ENCODE assay signal across 12 mouse cellular contexts in the genomic region with DNA sequence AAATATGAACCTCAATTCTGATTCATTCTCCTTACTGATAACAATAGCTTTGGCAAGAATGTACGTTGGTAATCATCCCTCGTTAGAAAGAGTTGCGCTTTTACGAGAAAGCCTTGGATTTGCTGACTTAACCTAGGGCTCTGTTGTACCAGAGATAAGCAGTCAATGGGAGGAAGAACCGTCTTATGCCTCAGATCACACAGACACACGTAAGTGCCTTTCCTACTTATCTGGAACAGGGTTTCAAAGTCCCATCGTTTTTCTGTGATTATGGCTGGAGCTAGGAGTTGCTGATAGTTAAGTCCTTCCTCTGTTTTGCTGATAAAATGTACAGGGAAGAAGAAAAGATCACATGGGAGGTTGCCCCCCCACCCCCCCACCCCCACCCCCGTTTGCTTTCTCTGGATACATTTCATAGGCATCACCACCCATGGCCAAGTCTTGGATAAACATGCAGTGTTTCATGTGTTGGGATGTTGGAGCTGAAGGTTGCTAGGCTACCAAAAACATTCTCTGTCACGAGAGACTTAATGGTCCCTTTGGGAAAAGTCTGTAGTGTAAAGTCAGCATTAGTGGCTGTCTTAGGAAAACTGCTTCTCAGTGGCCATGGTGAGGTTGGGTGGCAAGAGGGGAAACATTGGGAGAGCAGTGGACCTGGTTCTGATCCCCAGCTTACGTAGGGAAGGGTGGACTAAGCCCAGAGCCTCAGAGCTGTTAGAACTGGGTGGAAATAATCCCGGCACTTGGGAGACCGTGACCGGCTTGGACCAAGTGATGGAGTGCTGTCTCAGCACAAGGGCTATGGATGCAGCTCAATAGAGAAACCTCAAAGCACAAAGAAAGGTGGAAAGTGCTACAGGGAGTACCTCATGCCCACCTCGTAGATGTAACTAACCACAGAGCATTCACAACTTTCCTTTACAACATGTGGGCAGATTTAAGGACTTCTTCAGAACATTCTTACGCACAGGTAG. TPM values are rescaled to one million over a fixed set of nuclear protein-coding genes. Genes with fewer than 3 reads are reported as not detected.
DNase-seq lines count a peak whose midpoint lies in the region; ATAC-seq and TF ChIP-seq lines count a peak whose summit lies in the region.
"Had no signal": no experiment of that assay in that cellular context is flagged by ENCODE, and none has a peak within 500 bp of the region (broad histone marks: within the 10 kb centered on the region; RNA-seq: fewer than 3 reads in every experiment).

No protein-coding gene starts in this region.

- no peak overlapping the region for H3K9ac ChIP-seq in forebrain, postnatal 0 days
- no peak overlapping the region for H3K9ac ChIP-seq in forebrain, embryonic 13.5 days
- no peak overlapping the region for H3K9ac ChIP-seq in lung, embryonic 14.5 days
- H3K9ac ChIP-seq: forebrain, embryonic 15.5 days had no signal

- H3K4me3 ChIP-seq in forebrain, postnatal 0 days (ENCODE audit: low read depth, low read length), result no peak overlapping the region
- H3K4me3 ChIP-seq in forebrain, embryonic 13.5 days, result no peak overlapping the region
- no peak overlapping the region for H3K4me3 ChIP-seq in lung, embryonic 14.5 days (ENCODE audit: low read depth, low read length)
- no peak overlapping the region for H3K4me3 ChIP-seq in left cerebral cortex, adult 2 months
- H3K4me3 ChIP-seq: forebrain, embryonic 15.5 days had no signal

- H3K4me1 ChIP-seq in forebrain, postnatal 0 days (ENCODE audit: insufficient read depth), result no peaks in the 10 kb centered on the region
- H3K4me1 ChIP-seq in forebrain, embryonic 13.5 days, result peaks cover 9% of the 10 kb centered on the region; the same call in 1 of the 2 replicates
- no peaks in the 10 kb centered on the region for H3K4me1 ChIP-seq in lung, embryonic 14.5 days (ENCODE audit: insufficient read depth)
- H3K4me1 ChIP-seq: forebrain, embryonic 15.5 days had no signal

- intact Hi-C loops in left cerebral cortex, postnatal 25 days (cut with DNase I), result no loop called here
- intact Hi-C loops in left cerebral cortex, adult 2 months (cut with DNase I), result no loop called here

- no peaks in the 10 kb centered on the region for H3K9me3 ChIP-seq in forebrain, postnatal 0 days (ENCODE audit: low read length)
- H3K9me3 ChIP-seq in forebrain, embryonic 13.5 days (replicated peaks), result no peaks in the 10 kb centered on the region
- H3K9me3 ChIP-seq in lung, embryonic 14.5 days (ENCODE audit: low read depth, low read length), result no peaks in the 10 kb centered on the region
- H3K9me3 ChIP-seq: forebrain, embryonic 15.5 days had no signal

- 66% methylated on average over 15 of the region's 15 CpGs for WGBS in forebrain, postnatal 0 days
- WGBS in forebrain, embryonic 13.5 days, result 77% methylated on average over 15 of the region's 15 CpGs
- WGBS in lung, embryonic 14.5 days, result 57% methylated on average over 15 of the region's 15 CpGs

- 0 out of 2 replicates have a peak, but pooled peaks have one; percentile 40 for ATAC-seq in forebrain, postnatal 0 days
- ATAC-seq in forebrain, embryonic 13.5 days, result no peak
- no peak for ATAC-seq in lung, embryonic 14.5 days (ENCODE audit: insufficient read depth)
- peak; percentile 97 for ATAC-seq in megakaryocyte-erythroid progenitor cell, adult 5-6 weeks (replicated peaks; ENCODE audit: low FRiP score, low TSS enrichment, poor library complexity, severe bottlenecking)
- ATAC-seq: forebrain, embryonic 15.5 days had no signal

- H3K36me3 ChIP-seq in forebrain, postnatal 0 days (ENCODE audit: insufficient read depth), result no peaks in the 10 kb centered on the region
- no peaks in the 10 kb centered on the region for H3K36me3 ChIP-seq in forebrain, embryonic 13.5 days (ENCODE audit: poor library complexity, severe bottlenecking)
- H3K36me3 ChIP-seq in lung, embryonic 14.5 days (ENCODE audit: insufficient read depth), result no peaks in the 10 kb centered on the region
- H3K36me3 ChIP-seq: forebrain, embryonic 15.5 days had no signal

- H3K27ac ChIP-seq in forebrain, postnatal 0 days (ENCODE audit: low read depth, low read length), result no peak overlapping the region
- no peak overlapping the region for H3K27ac ChIP-seq in forebrain, embryonic 13.5 days
- H3K27ac ChIP-seq in lung, embryonic 14.5 days (ENCODE audit: low read depth), result no peak overlapping the region
- H3K27ac ChIP-seq in left cerebral cortex, adult 2 months, result no peak overlapping the region
- H3K27ac ChIP-seq: forebrain, embryonic 15.5 days had no signal

- DNase-seq in forebrain, postnatal 0 days, result no peak
- peak; percentile 41 for DNase-seq in lung, embryonic 14.5 days
- DNase-seq in lung, postnatal 4 days, result no peak
- DNase-seq in embryo, embryonic 11 days, result peak; percentile 50
- no peak for DNase-seq in left cerebral cortex, postnatal 25 days (ENCODE audit: low spot score in 2 of 2)
- DNase-seq in left cerebral cortex, adult 2 months (ENCODE audit: extremely low spot score in 1 of 2, low spot score in 2 of 2), result no peak
- DNase-seq: cerebellum, adult 9-11 months; kidney, adult 11 months; thymus, adult 2 months had no signal

- H3K27me3 ChIP-seq in forebrain, postnatal 0 days (ENCODE audit: insufficient read depth, low read length), result no peaks in the 10 kb centered on the region
- no peaks in the 10 kb centered on the region for H3K27me3 ChIP-seq in forebrain, embryonic 13.5 days
- H3K27me3 ChIP-seq in lung, embryonic 14.5 days (ENCODE audit: insufficient read depth, low read length), result no peaks in the 10 kb centered on the region
- H3K27me3 ChIP-seq: forebrain, embryonic 15.5 days had no signal

- TF ChIP-seq CTCF in forebrain, postnatal 0 days (IDR thresholded peaks at IDR 0.05; ENCODE audit: low read depth), result no peak
- TF ChIP-seq CTCF in lung, embryonic 14.5 days (IDR thresholded peaks at IDR 0.05; ENCODE audit: low read depth), result no peak
- TF ChIP-seq CTCF in left cerebral cortex, adult 2 months (IDR thresholded peaks at IDR 0.05), result no peak

- H3K4me2 ChIP-seq in forebrain, postnatal 0 days (ENCODE audit: low read depth), result no peak overlapping the region
- no peak overlapping the region for H3K4me2 ChIP-seq in forebrain, embryonic 13.5 days
- H3K4me2 ChIP-seq in lung, embryonic 14.5 days, result no peak overlapping the region
- H3K4me2 ChIP-seq: forebrain, embryonic 15.5 days had no signal

RNA-seq across cellular contexts. Expression of a gene that starts 25.1 kb away (rescaled TPM):
- total RNA-seq in forebrain, postnatal 0 days (2014; rRNA removed), result 13.8 and 17.9 TPM in 2 replicates
- polyA plus RNA-seq in forebrain, postnatal 0 days (2015; fragmentation: Nextera tagmentation; extraction: Ambion mirVana), result 5.8 and 7.1 TPM in 2 replicates
- 7.6 and 9.3 TPM in 2 replicates for polyA plus RNA-seq in forebrain, embryonic 13.5 days (2015; fragmentation: Nextera tagmentation; extraction: Ambion mirVana)
- polyA plus RNA-seq in lung, embryonic 14.5 days (2014; fragmentation: Nextera tagmentation; extraction: Ambion mirVana), result 11.0 and 12.1 TPM in 2 replicates
- 14.0 and 15.9 TPM in 2 replicates for total RNA-seq in megakaryocyte-erythroid progenitor cell, adult 5-6 weeks (2014; fragmentation: Nextera tagmentation)
- 16.8 and 17.2 TPM in 2 replicates for total RNA-seq in megakaryocyte-erythroid progenitor cell, adult 5-6 weeks (2017)
- 10 to 100 TPM; 12.7 to 13.2 TPM for total RNA-seq in left cerebral cortex, postnatal 25 days (2021)
- total RNA-seq in left cerebral cortex, adult 2 months (2021), result 10 to 100 TPM; 11.9 to 12.4 TPM

Comparison
In these comparisons a context has a peak if more than half of its experiments do, and no peak if none do; other contexts are left out.
1. ATAC-seq: peak in forebrain, postnatal 0 days (single experiment) and megakaryocyte-erythroid progenitor cell, adult 5-6 weeks (single experiment); none in forebrain, embryonic 13.5 days (single experiment) and lung, embryonic 14.5 days (single experiment).
2. DNase-seq: peak in lung, embryonic 14.5 days (single experiment) and embryo, embryonic 11 days (single experiment); none in forebrain, postnatal 0 days (single experiment), lung, postnatal 4 days (0 of 2), left cerebral cortex, postnatal 25 days (0 of 2) and left cerebral cortex, adult 2 months (0 of 2).